Mouse (Mus musculus) urinary bladder, adult 2 months (tissue): Measurements from ENCODE around the gene Klf9. TPM values are rescaled to one million over a fixed set of nuclear protein-coding genes. Genes with fewer than 3 reads are reported as not detected.

Experiments used
- DNase-seq: peaks from one replicate; pipeline ENCODE4 v3.0.0; 2022; ENCODE audit warnings: low spot score
- polyA plus RNA-seq: library from polyadenylated mRNA; depleted of rRNA; stranded (reverse); fragments of >200 nt; gene quantifications from 2 replicates; pipeline ENCODE4 v1.2.3, GENCODE M21; 2012; rRNA removed

The Klf9 gene
- 58.6 and 73.7 TPM in 2 replicates for polyA plus RNA-seq

- peak; percentile 96 for DNase-seq
Observed at GRCm38 (mm10) chr19:23140689-23141317, at the start of gene Klf9. Klf9 (plus strand) TSS chr19:23141226.

- DNase-seq, result no peak
Observed at GRCm38 (mm10) chr19:23091586-23091985, 49.4 kb upstream of the Klf9 start.

DNA sequence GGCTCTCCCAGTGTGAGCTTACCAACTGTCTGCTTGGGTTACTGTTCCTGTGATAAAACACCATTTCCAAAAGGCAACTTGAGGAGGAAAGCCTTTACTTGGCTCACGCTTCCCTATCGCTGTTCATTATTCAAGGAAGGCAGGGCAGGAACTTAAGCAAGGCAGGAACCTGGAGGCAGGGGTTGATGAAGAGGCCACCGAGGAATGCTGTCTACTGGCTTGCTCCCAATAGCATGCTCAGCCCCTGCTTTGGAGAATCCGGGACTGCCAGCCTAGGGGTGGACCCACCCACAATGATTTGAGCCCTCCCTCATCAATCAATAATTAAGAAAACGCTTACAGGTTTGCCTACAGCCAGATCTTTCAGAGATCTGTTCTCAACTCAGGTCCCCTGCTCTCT lies 47.5 kb upstream of the Klf9 start:
- DNase-seq, result no peak

DNA sequence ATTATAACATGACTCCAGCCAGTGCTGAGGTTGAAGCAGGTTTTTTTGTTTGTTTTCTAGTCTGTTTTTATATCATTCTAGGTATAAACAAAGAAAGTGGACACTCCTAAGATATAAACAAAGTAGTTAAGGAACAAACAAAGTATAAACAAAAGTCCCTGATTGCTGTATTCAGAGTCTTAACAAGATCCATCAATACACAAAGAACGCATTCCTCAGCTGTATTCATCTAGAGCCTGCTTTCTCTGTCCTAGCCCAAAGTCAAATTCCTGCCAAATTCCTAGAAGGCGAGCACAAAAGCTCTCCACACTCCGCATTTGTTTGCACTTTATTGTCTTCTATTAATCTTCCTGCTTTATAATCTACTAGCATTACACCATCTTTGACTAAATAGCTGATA lies 46.1 kb upstream of the Klf9 start:
- DNase-seq, result no peak

- DNase-seq, result no peak
Observed at GRCm38 (mm10) chr19:23106859-23107258, 34.2 kb upstream of the Klf9 start.

GRCm38 (mm10) chr19:23107335-23107734 lies 33.7 kb upstream of the Klf9 start:
- DNase-seq, result no peak

- DNase-seq, result no peak
Observed at GRCm38 (mm10) chr19:23121875-23122274, 19.2 kb upstream of the Klf9 start.

- DNase-seq, result no peak
Observed at GRCm38 (mm10) chr19:23124023-23124550, 16.9 kb upstream of the Klf9 start.

GRCm38 (mm10) chr19:23125227-23126150 lies 15.5 kb upstream of the Klf9 start:
- DNase-seq, result no peak

GRCm38 (mm10) chr19:23129908-23130307 lies 11.1 kb upstream of the Klf9 start:
- no peak for DNase-seq

GRCm38 (mm10) chr19:23132106-23132635 lies 8.9 kb upstream of the Klf9 start:
- no peak for DNase-seq

DNA sequence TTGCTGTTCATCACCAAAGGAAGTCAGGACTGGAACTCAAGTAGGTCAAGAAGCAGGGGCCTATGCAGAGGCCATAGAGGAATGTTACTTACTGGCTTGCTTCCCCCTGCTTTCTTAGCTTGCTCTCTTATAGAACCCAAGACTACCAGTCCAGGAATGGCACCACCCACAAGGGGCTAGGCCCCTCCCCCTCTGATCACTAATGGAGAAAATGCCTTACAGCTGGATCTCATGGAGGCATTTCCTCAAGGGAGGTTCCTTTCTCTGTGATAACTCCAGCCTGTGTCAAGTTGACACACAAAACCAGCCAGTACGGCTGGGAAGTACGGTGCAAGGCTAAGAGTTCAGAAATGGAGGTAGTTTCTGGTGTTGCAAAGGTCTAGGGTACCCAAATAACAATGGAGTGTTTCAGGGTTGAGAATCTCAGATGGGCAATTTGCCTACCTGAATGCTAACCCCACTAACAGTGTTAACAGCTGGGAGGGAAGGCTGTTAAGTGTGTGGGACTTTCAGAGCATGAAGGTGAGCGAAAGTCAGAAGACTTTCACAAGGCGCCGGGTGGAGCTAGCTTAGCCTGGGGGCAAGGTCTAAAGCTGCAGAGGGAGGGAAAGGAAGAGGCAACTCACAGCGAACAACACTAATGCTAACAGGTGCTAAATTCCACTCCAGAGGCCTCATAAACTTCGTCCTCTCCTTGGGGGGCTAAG lies 8.2 kb upstream of the Klf9 start:
- no peak for DNase-seq

DNA sequence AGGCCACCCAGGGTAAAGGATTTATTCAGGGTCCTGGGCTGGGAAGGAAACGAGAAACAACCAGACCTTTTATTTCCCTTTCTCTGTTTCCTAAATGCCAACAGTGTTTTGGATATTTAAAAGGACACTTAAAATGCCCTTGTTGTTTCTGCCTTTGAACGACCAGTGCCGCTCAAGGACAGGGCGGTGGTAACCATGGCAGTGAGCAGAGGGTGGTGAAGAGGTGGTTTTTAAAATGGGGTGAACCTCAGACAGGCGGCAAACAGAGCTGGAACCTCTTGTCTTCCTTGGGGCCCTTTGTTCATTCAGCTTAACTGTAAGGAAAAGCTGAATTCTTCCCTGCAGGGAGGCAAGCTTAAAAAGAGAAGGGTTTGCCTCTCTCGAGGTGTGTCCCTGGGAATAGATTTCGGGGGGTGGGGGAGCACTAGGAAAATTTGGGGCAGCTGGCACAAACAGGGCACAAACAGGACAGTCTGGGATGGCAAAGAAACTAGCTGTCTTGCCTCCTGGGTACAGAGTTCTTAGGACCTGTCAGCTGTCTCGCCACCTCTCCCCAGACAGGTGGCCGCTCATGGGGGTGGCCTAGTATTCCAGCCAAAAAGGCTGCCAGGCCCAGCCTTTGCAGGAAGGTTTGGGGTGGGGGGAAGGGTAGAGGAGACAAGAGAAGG lies 7.5 kb upstream of the Klf9 start:
- DNase-seq, result no peak

- peak; percentile 56 for DNase-seq
Observed at GRCm38 (mm10) chr19:23134095-23134440, 7.0 kb upstream of the Klf9 start.

DNA sequence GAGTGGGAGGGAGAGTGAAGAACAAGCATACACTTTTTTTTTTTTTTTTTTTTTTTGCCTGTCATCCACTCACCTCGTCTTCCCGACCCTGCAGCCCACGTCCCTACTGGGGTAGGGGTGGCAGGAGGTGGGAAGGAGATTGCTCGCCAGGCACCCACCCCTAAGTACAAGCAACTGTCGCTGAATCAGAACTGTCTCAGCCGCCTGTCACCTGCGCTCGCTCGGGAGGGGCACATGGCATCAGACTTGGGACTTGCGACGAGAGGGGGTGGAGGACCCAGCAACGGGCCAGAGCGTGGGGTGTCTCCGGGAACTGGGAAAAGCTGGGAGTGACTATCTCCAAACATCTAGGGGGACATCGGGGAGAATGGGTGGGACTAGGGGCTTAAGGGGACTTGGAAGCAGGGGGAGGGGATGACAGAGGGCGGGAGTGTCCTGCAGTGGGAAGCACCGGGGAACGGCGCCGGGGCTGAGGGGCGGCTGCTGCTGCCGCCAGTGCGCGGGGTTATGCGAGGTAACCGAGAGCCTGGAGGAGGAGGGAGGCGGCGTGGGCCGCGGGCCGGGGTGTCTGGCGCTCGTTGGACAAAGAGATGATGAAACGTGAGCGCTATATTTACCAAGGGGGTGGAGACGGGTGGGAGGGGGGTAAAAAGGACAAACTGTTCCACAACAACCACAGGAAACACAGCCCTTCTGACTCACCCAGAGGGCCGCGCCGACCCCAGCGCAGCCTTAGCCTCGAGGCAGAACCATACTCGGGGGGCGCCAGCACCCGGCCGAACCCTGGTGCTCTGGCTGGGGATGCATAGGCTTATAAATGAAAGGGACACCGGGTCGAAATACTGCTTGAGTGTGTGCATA lies 6.4 kb upstream of the Klf9 start:
- peak; percentile 75 for DNase-seq

- DNase-seq, result peak; percentile 84
Observed at GRCm38 (mm10) chr19:23135349-23136201, 5.5 kb upstream of the Klf9 start.

- peak; percentile 49 for DNase-seq
Observed at GRCm38 (mm10) chr19:23136202-23136850, 4.7 kb upstream of the Klf9 start.

DNA sequence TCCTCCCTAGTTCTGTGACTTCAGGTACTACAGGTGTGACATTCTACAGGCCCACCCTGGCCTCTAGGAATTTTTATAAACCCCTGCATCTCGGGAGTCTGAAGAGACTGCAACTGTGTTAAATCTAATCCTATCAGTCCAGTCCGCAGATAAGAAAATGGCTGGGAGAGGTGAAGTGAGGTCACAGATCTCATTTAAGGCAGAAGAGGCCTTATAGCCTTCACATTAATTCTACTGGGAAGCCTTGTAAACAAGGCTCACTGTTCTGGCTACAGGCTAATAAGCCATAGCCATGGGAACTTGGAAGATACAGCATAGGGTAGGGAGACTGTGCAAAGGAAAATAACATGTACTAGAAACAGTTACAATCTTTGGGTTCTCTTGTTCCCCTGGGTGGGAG lies 3.7 kb upstream of the Klf9 start:
- no peak for DNase-seq
